Mouse (Mus musculus) midbrain, embryonic 13.5 days (tissue): ENCODE measurements around the gene Olfr1366. TPM values are rescaled to one million over a fixed set of nuclear protein-coding genes. Genes with fewer than 3 reads are reported as not detected.
"Not testable (repeated sequence)": the region's sequence is repeated elsewhere in the genome, so short reads cannot be mapped to it uniquely, and the experiment has no call there.

Source experiments
- ATAC-seq: fragments of 200-750 bp; cut with Nextera tagmentation; 2 replicates; pipeline ENCODE4 v1.8.0; 2017; ENCODE audit warnings: mild to moderate bottlenecking, moderate TSS enrichment, moderate library complexity
- H3K27ac ChIP-seq: fragments of 300-500 bp; sonication (generic); 2 replicates; pipeline ENCODE4 v1.5.1; 2015; ENCODE audit warnings: inconsistent platforms, mild to moderate bottlenecking, moderate library complexity
- H3K27me3 ChIP-seq: fragments of 300-500 bp; sonication (generic); 2 replicates; pipeline ENCODE4 v1.6.1; 2015; ENCODE audit warnings: mild to moderate bottlenecking, inconsistent platforms
- H3K36me3 ChIP-seq: fragments of 300-500 bp; sonication (generic); 2 replicates; pipeline ENCODE4 v1.6.1; 2015; ENCODE audit warnings: mild to moderate bottlenecking, inconsistent platforms
- H3K4me1 ChIP-seq: fragments of 300-500 bp; sonication (generic); replicated peaks from 2 replicates; pipeline ENCODE4 v1.6.1; 2015; ENCODE audit warnings: inconsistent platforms
- H3K4me2 ChIP-seq: fragments of 300-500 bp; sonication (generic); replicated peaks from 2 replicates; pipeline ENCODE4 v1.6.1; 2015; ENCODE audit warnings: moderate library complexity, mild to moderate bottlenecking, inconsistent platforms
- H3K4me3 ChIP-seq: fragments of 300-500 bp; sonication (generic); replicated peaks from 2 replicates; pipeline ENCODE4 v1.5.1; 2015; ENCODE audit warnings: mild to moderate bottlenecking, inconsistent platforms
- H3K9ac ChIP-seq: fragments of 300-500 bp; sonication (generic); replicated peaks from 2 replicates; pipeline ENCODE4 v1.6.1; 2015; ENCODE audit warnings: mild to moderate bottlenecking, inconsistent platforms
- H3K9me3 ChIP-seq: fragments of 300-500 bp; sonication (generic); 2 replicates; pipeline ENCODE4 v1.6.1; 2016; ENCODE audit warnings: mild to moderate bottlenecking, inconsistent platforms
- WGBS: fragments of 180-500 bp; shearing (Covaris S2); methylation state at CpG from one replicate; pipeline ENCODE4 v1.1.7; 2015; 5-methylcytosine and 5-hydroxymethylcytosine counted together
- polyA plus RNA-seq: library from polyadenylated mRNA; unstranded; fragments of >200 nt; fragmentation: Nextera tagmentation; extraction: Ambion mirVana; gene quantifications from 2 replicates; pipeline ENCODE4 v1.2.1, GENCODE M21; 2015

Gene Olfr1366
- polyA plus RNA-seq = 0.17 and 0.23 TPM in 2 replicates

DNA sequence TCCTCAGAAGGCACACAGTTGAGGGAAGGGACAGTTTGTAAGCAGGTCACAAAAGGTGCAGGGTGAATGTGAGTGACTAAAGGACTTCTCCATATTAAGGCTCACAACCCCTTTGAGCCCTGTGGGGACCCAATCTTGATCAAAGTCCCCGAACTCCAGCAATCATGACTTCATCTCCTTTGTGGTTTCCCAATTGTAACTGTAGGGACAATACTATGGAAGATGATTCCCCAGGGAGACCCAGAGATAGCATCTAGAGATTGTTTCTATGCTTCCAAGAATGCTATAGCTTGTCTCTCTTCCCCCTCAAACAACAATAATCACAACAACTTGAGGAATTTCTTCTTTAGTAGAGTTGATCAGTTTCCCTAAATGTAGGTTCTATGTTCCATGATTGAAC is at the start of gene Olfr1366:
Olfr1366 (minus strand) TSS at position 101 of the 400 bp plus-strand sequence.
- ATAC-seq = no peak
- 0 out of 2 replicates have a peak, but pooled peaks cover 5% of the 10 kb centered on the region for H3K27me3 ChIP-seq
- H3K9ac ChIP-seq = no peak within 1 kb of the TSS
- H3K4me3 ChIP-seq = no peak within 1 kb of the TSS
- no peaks in the 10 kb centered on the region; the same call in 1 of the 2 replicates for H3K9me3 ChIP-seq
- WGBS = 83% methylated on average over 1 of the region's 1 CpGs
- H3K27ac ChIP-seq = no peak within 1 kb of the TSS
- no peaks in the 10 kb centered on the region for H3K4me1 ChIP-seq
- H3K36me3 ChIP-seq = no peaks in the 10 kb centered on the region
- no peak within 1 kb of the TSS for H3K4me2 ChIP-seq

DNA sequence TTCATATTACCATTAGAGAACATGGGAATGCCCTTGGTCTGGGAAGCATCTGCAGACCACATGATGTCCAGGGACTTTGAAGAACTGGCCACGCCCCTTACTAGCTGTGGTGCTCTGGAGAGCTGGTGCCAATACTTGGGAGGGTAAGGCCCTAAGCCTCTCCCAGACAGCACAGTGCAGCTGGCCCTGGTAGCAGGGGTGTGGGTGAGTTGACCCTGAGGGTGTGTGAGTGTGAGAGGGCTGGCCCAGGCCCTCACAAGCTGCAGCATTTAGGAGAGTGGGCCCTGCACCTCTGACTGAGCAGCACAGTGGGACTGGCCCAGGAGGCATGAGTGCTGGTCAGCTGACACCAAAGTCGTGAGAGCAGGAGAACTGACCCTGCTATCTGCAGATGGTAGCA is 49.0 kb upstream of the Olfr1366 start:
- no peaks in the 10 kb centered on the region for H3K27me3 ChIP-seq
- H3K36me3 ChIP-seq = no peaks in the 10 kb centered on the region
- H3K9me3 ChIP-seq = no peaks in the 10 kb centered on the region
- H3K4me2 ChIP-seq = no peak overlapping the region
- no peak for ATAC-seq
- H3K9ac ChIP-seq = no peak overlapping the region
- no peak overlapping the region for H3K27ac ChIP-seq
- 72% methylated on average over 2 of the region's 2 CpGs for WGBS
- no peak overlapping the region for H3K4me3 ChIP-seq
- H3K4me1 ChIP-seq = no peaks in the 10 kb centered on the region

- Histone ChIP-seq H3K27me3 (no peaks in the 10 kb centered on the region), H3K27ac (no peak within 1 kb of the TSS), H3K4me1 (no peaks in the 10 kb centered on the region), H3K4me2 (no peak within 1 kb of the TSS), H3K9ac (no peak within 1 kb of the TSS), H3K9me3 (no peaks in the 10 kb centered on the region), H3K4me3 (no peak within 1 kb of the TSS), H3K36me3 (no peaks in the 10 kb centered on the region)
- WGBS = 89% methylated on average over 2 of the region's 2 CpGs
- ATAC-seq = no peak
Measured at GRCm38 (mm10) chr13:21581659-21582058, 39.1 kb upstream of the Olfr1366 start, which contains the start of gene Olfr1364. TSS of gene Olfr1364 (minus strand) at chr13:21581759.

- H3K4me3 ChIP-seq = no peak within 1 kb of the TSS
- H3K4me1 ChIP-seq = no peaks in the 10 kb centered on the region
- H3K9ac ChIP-seq = no peak within 1 kb of the TSS
- no peak within 1 kb of the TSS for H3K4me2 ChIP-seq
- no peak within 1 kb of the TSS for H3K27ac ChIP-seq
- no peaks in the 10 kb centered on the region for H3K27me3 ChIP-seq
- no peaks in the 10 kb centered on the region for H3K9me3 ChIP-seq
- H3K36me3 ChIP-seq = no peaks in the 10 kb centered on the region
- 46% methylated on average over 1 of the region's 1 CpGs for WGBS
- no peak for ATAC-seq
Measured at GRCm38 (mm10) chr13:21559793-21560192, 17.2 kb upstream of the Olfr1366 start, which contains the start of gene Olfr1535. TSS of gene Olfr1535 (minus strand) at chr13:21559893.

DNA sequence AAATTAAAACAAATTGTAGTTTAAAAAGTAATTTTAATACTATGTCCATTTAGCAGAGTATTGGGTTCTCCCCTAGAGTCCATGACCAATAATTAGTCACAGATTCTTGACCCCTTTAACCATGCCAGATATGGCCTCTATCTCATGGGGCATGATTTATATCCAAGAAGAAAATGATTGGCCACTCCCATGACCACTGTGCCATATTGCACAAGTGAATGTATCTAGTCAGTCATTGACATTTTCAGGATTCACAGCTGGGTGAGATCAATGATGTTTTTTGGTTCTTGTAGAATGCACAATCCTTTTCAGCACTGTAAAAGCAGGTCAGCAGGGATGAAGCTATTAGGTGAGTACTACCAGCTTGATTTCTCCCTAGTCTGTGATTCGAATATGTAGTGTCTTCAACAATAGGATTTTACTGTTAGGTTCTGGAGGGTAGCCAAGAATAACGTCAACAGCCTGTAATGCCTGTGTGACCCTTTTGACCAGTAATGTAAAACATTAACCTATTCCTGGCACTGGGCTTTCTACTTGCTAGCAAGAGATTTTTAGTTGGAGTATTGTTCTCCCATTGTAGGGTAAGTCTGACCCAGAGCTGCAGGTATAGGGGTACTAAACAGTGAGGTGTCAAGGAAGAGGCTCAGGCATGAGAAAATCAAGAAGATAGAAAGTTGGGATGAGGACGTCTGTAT is 8.0 kb upstream of the Olfr1366 start:
- Histone ChIP-seq H3K27me3 (no peaks in the 10 kb centered on the region), H3K9me3 (no peaks in the 10 kb centered on the region), H3K4me3 (no peak overlapping the region), H3K9ac (no peak overlapping the region), H3K36me3 (no peaks in the 10 kb centered on the region), H3K4me2 (no peak overlapping the region), H3K27ac (no peak overlapping the region), H3K4me1 (no peaks in the 10 kb centered on the region)
- 66% methylated on average over 3 of the region's 3 CpGs for WGBS
- no peak for ATAC-seq

GRCm38 (mm10) chr13:21549487-21549886 is 6.9 kb upstream of the Olfr1366 start:
- Histone ChIP-seq H3K4me3 (no peak overlapping the region), H3K4me1 (no peaks in the 10 kb centered on the region), H3K9ac (no peak overlapping the region), H3K4me2 (no peak overlapping the region), H3K9me3 (no peaks in the 10 kb centered on the region), H3K27ac (no peak overlapping the region), H3K27me3 (no peaks in the 10 kb centered on the region), H3K36me3 (no peaks in the 10 kb centered on the region)
- ATAC-seq = no peak
- WGBS = 85% methylated on average over 3 of the region's 3 CpGs

- no peaks in the 10 kb centered on the region for H3K27me3 ChIP-seq
- peak within 1 kb of the TSS; percentile 91 for H3K4me3 ChIP-seq
- peak within 1 kb of the TSS; percentile 91 for H3K27ac ChIP-seq
- no peaks in the 10 kb centered on the region for H3K9me3 ChIP-seq
- H3K4me2 ChIP-seq = peak within 1 kb of the TSS; percentile 65
- H3K9ac ChIP-seq = peak within 1 kb of the TSS; percentile 94
- ATAC-seq = peak; percentile 100
- peaks cover 10% of the 10 kb centered on the region for H3K4me1 ChIP-seq
- under 1% methylated on average over 39 of the region's 39 CpGs for WGBS
- peaks cover 10% of the 10 kb centered on the region for H3K36me3 ChIP-seq
Measured at GRCm38 (mm10) chr13:21530781-21531201, 11.8 kb downstream of the Olfr1366 start, which contains the start of gene Zkscan8. TSS of gene Zkscan8 (minus strand) at chr13:21531120.

GRCm38 (mm10) chr13:21530136-21530535 is 12.5 kb downstream of the Olfr1366 start:
- peaks cover 14% of the 10 kb centered on the region for H3K36me3 ChIP-seq
- H3K9ac ChIP-seq = no peak overlapping the region
- WGBS = 56% methylated on average over 7 of the region's 7 CpGs
- H3K4me3 ChIP-seq = peak overlapping the region; percentile 91
- H3K4me2 ChIP-seq = peak overlapping the region; percentile 65
- H3K27me3 ChIP-seq = no peaks in the 10 kb centered on the region
- H3K9me3 ChIP-seq = no peaks in the 10 kb centered on the region
- no peak overlapping the region for H3K27ac ChIP-seq
- peaks cover 10% of the 10 kb centered on the region for H3K4me1 ChIP-seq
- ATAC-seq = no peak

DNA sequence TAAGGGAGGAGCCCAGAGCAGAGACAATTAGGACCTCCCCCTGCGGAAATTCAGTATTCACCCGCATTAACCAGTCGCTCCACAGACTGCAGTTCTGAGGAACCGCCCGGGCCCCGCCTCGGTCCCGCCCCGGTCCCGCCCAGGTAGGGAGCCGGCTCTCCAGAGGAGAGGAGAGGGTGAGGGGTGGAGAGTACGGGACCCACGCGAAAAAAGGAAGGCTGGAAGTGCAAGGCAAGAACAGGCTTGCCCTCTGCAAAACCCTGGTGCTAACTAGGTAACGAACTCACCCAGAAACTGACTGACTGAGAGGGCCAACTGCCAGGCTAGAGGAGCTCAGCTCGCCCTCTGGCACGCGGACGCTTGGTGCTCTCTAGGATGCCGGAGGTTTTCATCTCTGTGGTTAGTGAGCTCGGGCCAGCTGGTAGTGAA is 36.4 kb downstream of the Olfr1366 start:
- WGBS = 0% methylated on average over 21 of the region's 21 CpGs
- H3K4me1 ChIP-seq = 0 out of 2 replicates have a peak, but pooled peaks cover 3% of the 10 kb centered on the region
- peak; percentile 100 for ATAC-seq
- peak overlapping the region; percentile 77 for H3K9ac ChIP-seq
- H3K36me3 ChIP-seq = no peaks in the 10 kb centered on the region
- H3K4me2 ChIP-seq = peak overlapping the region; percentile 64
- H3K9me3 ChIP-seq = no peaks in the 10 kb centered on the region
- peak overlapping the region; percentile 83 for H3K27ac ChIP-seq
- H3K4me3 ChIP-seq = peak overlapping the region; percentile 70
- 0 out of 2 replicates have a peak, but pooled peaks cover 5% of the 10 kb centered on the region for H3K27me3 ChIP-seq

DNA sequence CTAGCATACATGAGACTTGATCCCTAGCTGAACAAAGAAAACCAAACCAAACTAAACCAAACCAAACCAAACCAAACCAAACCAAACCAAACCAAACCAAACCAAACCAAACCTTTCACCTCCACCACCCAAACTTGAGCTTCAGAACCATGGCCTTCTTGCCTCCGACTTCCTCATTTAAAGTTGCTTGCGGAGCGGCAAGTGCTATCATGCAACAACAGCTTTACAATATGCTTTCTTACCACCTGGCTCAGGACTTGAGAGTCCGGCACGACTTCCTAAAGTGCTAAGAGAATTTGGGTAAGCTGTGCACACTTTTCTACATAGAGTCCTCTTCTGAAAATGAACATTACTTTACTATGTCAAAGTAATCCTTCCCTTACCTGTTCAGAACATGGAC is 40.3 kb downstream of the Olfr1366 start:
- H3K27ac ChIP-seq = no peak overlapping the region
- H3K27me3 ChIP-seq = 0 out of 2 replicates have a peak, but pooled peaks cover 5% of the 10 kb centered on the region
- 87% methylated on average over 5 of the region's 5 CpGs for WGBS
- no peak overlapping the region for H3K4me3 ChIP-seq
- ATAC-seq = no peak
- 0 out of 2 replicates have a peak, but pooled peaks cover 3% of the 10 kb centered on the region for H3K4me1 ChIP-seq
- H3K9me3 ChIP-seq = no peaks in the 10 kb centered on the region
- no peak overlapping the region for H3K4me2 ChIP-seq
- H3K36me3 ChIP-seq = no peaks in the 10 kb centered on the region
- H3K9ac ChIP-seq = no peak overlapping the region

DNA sequence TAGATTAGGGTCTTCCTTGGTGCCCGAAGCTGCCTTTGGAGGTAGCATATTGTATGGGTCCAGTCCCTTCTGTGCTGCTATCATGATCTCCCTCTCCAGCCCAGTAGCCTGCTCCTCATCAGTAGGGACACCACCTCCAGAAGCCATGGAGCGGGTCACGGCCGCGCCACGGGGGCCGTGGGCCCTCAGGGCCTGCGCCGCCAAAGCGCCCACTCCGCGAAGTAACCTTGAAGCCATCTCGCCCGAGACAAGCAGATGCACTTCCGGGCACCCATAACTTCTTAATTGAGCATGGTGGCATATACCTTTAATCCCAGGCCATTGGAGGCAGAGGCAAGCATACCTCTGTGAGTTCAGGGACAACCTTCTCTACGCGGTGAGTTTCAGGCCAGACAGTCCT is 41.4 kb downstream of the Olfr1366 start, which contains the start of gene Gm11273:
Gm11273 (minus strand) TSS at position 237 of the 400 bp plus-strand sequence.
- H3K9me3 ChIP-seq, ATAC-seq: not testable (repeated sequence)

GRCm38 (mm10) chr13:21495080-21495479 is 47.5 kb downstream of the Olfr1366 start, which contains the start of gene AK157302:
TSS of gene AK157302 (plus strand) at chr13:21495223.
- 94% methylated on average over 21 of the region's 21 CpGs for WGBS
- no peak for ATAC-seq
- Histone ChIP-seq H3K27me3 (no peaks in the 10 kb centered on the region), H3K4me1 (no peaks in the 10 kb centered on the region), H3K9ac (no peak within 1 kb of the TSS), H3K4me2 (no peak within 1 kb of the TSS), H3K36me3 (no peaks in the 10 kb centered on the region), H3K4me3 (no peak within 1 kb of the TSS), H3K27ac (no peak within 1 kb of the TSS), H3K9me3 (no peaks in the 10 kb centered on the region)

More for the DNA sequence above, 41.4 kb downstream of the Olfr1366 start, which contains the start of gene Gm11273:
- H3K27me3 ChIP-seq, H3K4me3 ChIP-seq, H3K9ac ChIP-seq, H3K4me1 ChIP-seq, H3K4me2 ChIP-seq, H3K36me3 ChIP-seq, H3K27ac ChIP-seq: not testable (repeated sequence)
- 95% methylated on average over 17 of the region's 17 CpGs for WGBS
